Mouse (Mus musculus): ENCODE measurements around the gene Myocd. TPM values are rescaled to one million over a fixed set of nuclear protein-coding genes. Genes with fewer than 3 reads are reported as not detected.

Gene Myocd
- polyA plus RNA-seq, 1 experiment from 2014 or later = 21.6 TPM

- no peak overlapping the region for H3K27ac ChIP-seq (replicated peaks)
- H3K27me3 ChIP-seq (ENCODE audit: control insufficient read depth, insufficient read depth, low read length) = no peaks in the 10 kb centered on the region
- 85% methylated on average over 5 of the region's 5 CpGs for WGBS
- no peak overlapping the region for H3K9ac ChIP-seq (ENCODE audit: low read length)
- H3K4me1 ChIP-seq (replicated peaks; ENCODE audit: control insufficient read depth, insufficient read depth) = no peaks in the 10 kb centered on the region
- H3K4me2 ChIP-seq (replicated peaks; ENCODE audit: low read depth) = no peak overlapping the region
- no peak overlapping the region for H3K4me3 ChIP-seq (ENCODE audit: low read depth, low read length)
- no peaks in the 10 kb centered on the region for H3K36me3 ChIP-seq (ENCODE audit: control insufficient read depth, insufficient read depth, low read length)
- TF ChIP-seq CTCF (IDR thresholded peaks at IDR 0.05; ENCODE audit: low read depth) = no peak
- no peak for TF ChIP-seq EP300 (optimal IDR thresholded peaks at IDR 0.05)
- no peak for DNase-seq (ENCODE audit: low spot score)
- no peaks in the 10 kb centered on the region for H3K9me3 ChIP-seq (ENCODE audit: control insufficient read depth, low read length)
- ATAC-seq (ENCODE audit: low FRiP score, low TSS enrichment) = no peak
These were observed 116.8 kb downstream of the Myocd start for GRCm38 (mm10) chr11:65153006-65153405.

GRCm38 (mm10) chr11:65148441-65148840, 121.3 kb downstream of the Myocd start:
- H3K9ac ChIP-seq (ENCODE audit: low read length) = no peak overlapping the region
- H3K27me3 ChIP-seq (ENCODE audit: control insufficient read depth, insufficient read depth, low read length) = no peaks in the 10 kb centered on the region
- no peak for DNase-seq (ENCODE audit: low spot score)
- no peak for ATAC-seq (ENCODE audit: low FRiP score, low TSS enrichment)
- no peak overlapping the region for H3K27ac ChIP-seq (replicated peaks)
- 72% methylated on average over 7 of the region's 7 CpGs for WGBS
- H3K4me1 ChIP-seq (replicated peaks; ENCODE audit: control insufficient read depth, insufficient read depth) = no peaks in the 10 kb centered on the region
- no peak overlapping the region for H3K4me2 ChIP-seq (replicated peaks; ENCODE audit: low read depth)
- TF ChIP-seq EP300 (optimal IDR thresholded peaks at IDR 0.05) (no peak), CTCF (IDR thresholded peaks at IDR 0.05; ENCODE audit: low read depth) (no peak)
- no peaks in the 10 kb centered on the region for H3K36me3 ChIP-seq (ENCODE audit: control insufficient read depth, insufficient read depth, low read length)
- no peaks in the 10 kb centered on the region for H3K9me3 ChIP-seq (ENCODE audit: control insufficient read depth, low read length)
- H3K4me3 ChIP-seq (ENCODE audit: low read depth, low read length) = no peak overlapping the region

- no peak overlapping the region for H3K4me3 ChIP-seq (ENCODE audit: low read depth, low read length)
- H3K36me3 ChIP-seq (ENCODE audit: control insufficient read depth, insufficient read depth, low read length) = no peaks in the 10 kb centered on the region
- no peaks in the 10 kb centered on the region for H3K9me3 ChIP-seq (ENCODE audit: control insufficient read depth, low read length)
- no peaks in the 10 kb centered on the region for H3K4me1 ChIP-seq (replicated peaks; ENCODE audit: control insufficient read depth, insufficient read depth)
- no peak for ATAC-seq (ENCODE audit: low FRiP score, low TSS enrichment)
- H3K27ac ChIP-seq (replicated peaks) = no peak overlapping the region
- no peak overlapping the region for H3K4me2 ChIP-seq (replicated peaks; ENCODE audit: low read depth)
- H3K9ac ChIP-seq (ENCODE audit: low read length) = no peak overlapping the region
- TF ChIP-seq EP300 (optimal IDR thresholded peaks at IDR 0.05) (no peak), CTCF (IDR thresholded peaks at IDR 0.05; ENCODE audit: low read depth) (no peak)
- no peak for DNase-seq (ENCODE audit: low spot score)
- WGBS = 56% methylated on average over 4 of the region's 4 CpGs
- no peaks in the 10 kb centered on the region for H3K27me3 ChIP-seq (ENCODE audit: control insufficient read depth, insufficient read depth, low read length)
These were observed 126.9 kb downstream of the Myocd start for GRCm38 (mm10) chr11:65142838-65143417.

- no peaks in the 10 kb centered on the region for H3K4me1 ChIP-seq (replicated peaks; ENCODE audit: control insufficient read depth, insufficient read depth)
These were observed 130.8 kb downstream of the Myocd start for GRCm38 (mm10) chr11:65139030-65139429.

GRCm38 (mm10) chr11:65137145-65137652, 132.6 kb downstream of the Myocd start:
- ATAC-seq (ENCODE audit: low FRiP score, low TSS enrichment) (no peak), DNase-seq (ENCODE audit: low spot score) (no peak)

More at GRCm38 (mm10) chr11:65139030-65139429, 130.8 kb downstream of the Myocd start:
- no peak overlapping the region for H3K9ac ChIP-seq (ENCODE audit: low read length)
- no peak overlapping the region for H3K4me2 ChIP-seq (replicated peaks; ENCODE audit: low read depth)
- no peaks in the 10 kb centered on the region for H3K9me3 ChIP-seq (ENCODE audit: control insufficient read depth, low read length)
- H3K27ac ChIP-seq (replicated peaks) = no peak overlapping the region
- no peaks in the 10 kb centered on the region for H3K36me3 ChIP-seq (ENCODE audit: control insufficient read depth, insufficient read depth, low read length)
- no peak overlapping the region for H3K4me3 ChIP-seq (ENCODE audit: low read depth, low read length)
- ATAC-seq (ENCODE audit: low FRiP score, low TSS enrichment) (no peak), DNase-seq (ENCODE audit: low spot score) (no peak)
- TF ChIP-seq EP300 (optimal IDR thresholded peaks at IDR 0.05) = no peak
- TF ChIP-seq CTCF (IDR thresholded peaks at IDR 0.05; ENCODE audit: low read depth) = no peak
- no peaks in the 10 kb centered on the region for H3K27me3 ChIP-seq (ENCODE audit: control insufficient read depth, insufficient read depth, low read length)
- 92% methylated on average over 3 of the region's 3 CpGs for WGBS

GRCm38 (mm10) chr11:65135251-65135739, 134.5 kb downstream of the Myocd start:
- Histone ChIP-seq H3K36me3 (ENCODE audit: control insufficient read depth, insufficient read depth, low read length) (no peaks in the 10 kb centered on the region), H3K27me3 (ENCODE audit: control insufficient read depth, insufficient read depth, low read length) (no peaks in the 10 kb centered on the region), H3K9ac (ENCODE audit: low read length) (no peak overlapping the region), H3K4me2 (replicated peaks; ENCODE audit: low read depth) (no peak overlapping the region), H3K27ac (replicated peaks) (no peak overlapping the region), H3K4me1 (replicated peaks; ENCODE audit: control insufficient read depth, insufficient read depth) (no peaks in the 10 kb centered on the region), H3K9me3 (ENCODE audit: control insufficient read depth, low read length) (no peaks in the 10 kb centered on the region), H3K4me3 (ENCODE audit: low read depth, low read length) (no peak overlapping the region)
- no peak for DNase-seq (ENCODE audit: low spot score)
- ATAC-seq (ENCODE audit: low FRiP score, low TSS enrichment) = no peak
- 83% methylated on average over 8 of the region's 8 CpGs for WGBS
- TF ChIP-seq CTCF (IDR thresholded peaks at IDR 0.05; ENCODE audit: low read depth) = no peak
- no peak for TF ChIP-seq EP300 (optimal IDR thresholded peaks at IDR 0.05)

More at GRCm38 (mm10) chr11:65137145-65137652, 132.6 kb downstream of the Myocd start:
- H3K4me3 ChIP-seq (ENCODE audit: low read depth, low read length) = no peak overlapping the region
- no peak overlapping the region for H3K27ac ChIP-seq (replicated peaks)
- H3K27me3 ChIP-seq (ENCODE audit: control insufficient read depth, insufficient read depth, low read length) = no peaks in the 10 kb centered on the region
- no peaks in the 10 kb centered on the region for H3K36me3 ChIP-seq (ENCODE audit: control insufficient read depth, insufficient read depth, low read length)
- H3K9ac ChIP-seq (ENCODE audit: low read length) = no peak overlapping the region
- TF ChIP-seq CTCF (IDR thresholded peaks at IDR 0.05; ENCODE audit: low read depth) = no peak
- no peak for TF ChIP-seq EP300 (optimal IDR thresholded peaks at IDR 0.05)
- H3K4me1 ChIP-seq (replicated peaks; ENCODE audit: control insufficient read depth, insufficient read depth) = no peaks in the 10 kb centered on the region
- H3K4me2 ChIP-seq (replicated peaks; ENCODE audit: low read depth) = no peak overlapping the region
- no peaks in the 10 kb centered on the region for H3K9me3 ChIP-seq (ENCODE audit: control insufficient read depth, low read length)
- 58% methylated on average over 2 of the region's 2 CpGs for WGBS
